Mouse (Mus musculus) cerebellum, adult 2 months (tissue): ENCODE measurements at regions not wholly inside any gene's neighbourhood (a gene's known extent, or its start where the extent isn't known, plus 50 kb on each side); places are given as distances from the start of the nearest gene placed in this dataset.

Source experiments
- DNase-seq, 2 experiments: peaks; one replicate each; pipeline ENCODE4 v3.0.0; 2021
- H3K27ac ChIP-seq: fragments of 200-500 bp; 2 replicates; pipeline ENCODE4 v1.5.1; 2012; ENCODE audit warnings: low read length, control low read depth, inconsistent platforms; ENCODE audit not compliant: insufficient read depth
- H3K27me3 ChIP-seq: fragments of 200-500 bp; 2 replicates; pipeline ENCODE4 v1.6.1; 2012; ENCODE audit warnings: inconsistent platforms, mild to moderate bottlenecking, low read length, moderate library complexity; ENCODE audit not compliant: control insufficient read depth, insufficient read depth
- H3K4me1 ChIP-seq: fragments of 200-500 bp; 2 replicates; pipeline ENCODE4 v1.6.1; 2011; ENCODE audit warnings: low read length; ENCODE audit not compliant: control insufficient read depth, insufficient read depth
- H3K4me3 ChIP-seq: fragments of 200-500 bp; replicated peaks from 2 replicates; pipeline ENCODE3; 2011; ENCODE audit warnings: mild to moderate bottlenecking, low read depth, low read length, control low read depth; ENCODE audit not compliant: insufficient read depth
- CTCF ChIP-seq: fragments of 200-500 bp; IDR thresholded peaks from 2 replicates; pipeline ENCODE4 v1.5.1; 2011; ENCODE audit warnings: low read depth, mild to moderate bottlenecking, control low read depth, low read length, moderate library complexity, borderline replicate concordance; ENCODE audit not compliant: insufficient read depth
- POLR2A ChIP-seq: fragments of 200-500 bp; IDR thresholded peaks from 2 replicates; pipeline ENCODE4 v1.6.1; 2011; ENCODE audit warnings: low read length, control low read depth, borderline replicate concordance; ENCODE audit not compliant: insufficient read depth
- WGBS: fragments of 180-500 bp; shearing (Covaris S2); methylation state at CpG from one replicate; pipeline ENCODE4 v1.1.7; 2018; 5-methylcytosine and 5-hydroxymethylcytosine counted together

GRCm38 (mm10) chr10:111762751-111763528 is 209.5 kb upstream of the Krr1 start:
- 72% methylated on average over 8 of the region's 8 CpGs for whole genome bisulfite sequencing
- Histone ChIP-seq H3K4me3 (no peak overlapping the region), H3K27ac (no peak overlapping the region), H3K27me3 (no peaks in the 10 kb centered on the region), H3K4me1 (no peaks in the 10 kb centered on the region)
- DNase-seq, result no peak
- TF ChIP-seq POLR2A, result no peak
- no peak for TF ChIP-seq CTCF

DNA sequence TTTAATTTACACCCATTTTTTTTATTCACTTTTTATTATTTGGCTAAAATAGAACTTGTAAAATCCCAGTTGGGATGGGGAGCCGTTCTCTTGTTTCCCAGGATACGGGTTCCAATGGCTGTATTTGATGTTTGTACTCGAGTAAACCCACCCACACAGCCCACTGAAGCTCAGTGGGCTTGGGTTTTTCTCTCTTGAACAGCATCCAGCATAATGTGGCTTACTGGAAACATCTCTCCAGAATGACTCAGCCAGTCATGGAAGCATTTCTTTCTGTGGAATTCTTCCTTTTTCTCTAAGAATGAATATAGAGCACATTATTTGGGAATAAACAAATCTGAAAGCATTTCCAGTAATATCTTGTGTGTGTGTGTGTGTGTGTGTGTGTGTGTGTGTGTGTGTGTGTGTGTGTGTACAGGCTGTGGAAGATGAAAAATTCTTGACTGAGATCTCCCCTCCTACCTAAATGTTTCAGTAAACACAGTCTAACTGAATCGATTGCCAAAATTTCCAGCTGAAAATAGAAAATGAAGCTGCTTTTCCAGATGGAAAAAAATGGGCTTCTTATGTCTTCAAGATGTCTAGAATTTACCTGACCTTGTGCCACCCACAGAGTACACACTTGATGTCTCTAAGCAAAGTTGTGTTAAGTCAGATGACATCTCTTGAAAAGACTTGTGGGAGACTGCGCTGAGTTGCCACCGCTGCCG is 205.3 kb upstream of the Krr1 start:
- WGBS, result 79% methylated on average over 7 of the region's 7 CpGs
- no peaks in the 10 kb centered on the region for H3K27me3 ChIP-seq
- H3K4me1 ChIP-seq, result no peaks in the 10 kb centered on the region
- no peak overlapping the region for H3K27ac ChIP-seq
- no peak for DNase-seq
- TF ChIP-seq CTCF (no peak), POLR2A (no peak)
- H3K4me3 ChIP-seq, result no peak overlapping the region

GRCm38 (mm10) chr10:111767813-111768455 is 204.5 kb upstream of the Krr1 start:
- Histone ChIP-seq H3K27ac (no peak overlapping the region), H3K27me3 (no peaks in the 10 kb centered on the region), H3K4me3 (no peak overlapping the region), H3K4me1 (no peaks in the 10 kb centered on the region)
- 65% methylated on average over 14 of the region's 14 CpGs for WGBS
- TF ChIP-seq POLR2A (no peak), CTCF (no peak)
- no peak for DNase-seq

- no peaks in the 10 kb centered on the region for H3K4me1 ChIP-seq
- 43% methylated on average over 9 of the region's 9 CpGs for WGBS
- DNase-seq, result no peak
- no peak overlapping the region for H3K4me3 ChIP-seq
- TF ChIP-seq POLR2A (no peak), CTCF (no peak)
- H3K27ac ChIP-seq, result no peak overlapping the region
- no peaks in the 10 kb centered on the region for H3K27me3 ChIP-seq
These were observed 202.9 kb upstream of the Krr1 start for GRCm38 (mm10) chr10:111769486-111770002.

- no peak overlapping the region for H3K27ac ChIP-seq
- H3K4me3 ChIP-seq, result no peak overlapping the region
- no peak for DNase-seq
- no peaks in the 10 kb centered on the region for H3K4me1 ChIP-seq
- H3K27me3 ChIP-seq, result no peaks in the 10 kb centered on the region
- TF ChIP-seq POLR2A, result no peak
- TF ChIP-seq CTCF, result no peak
- 59% methylated on average over 2 of the region's 2 CpGs for WGBS
These were observed 202.4 kb upstream of the Krr1 start for GRCm38 (mm10) chr10:111770027-111770426.

- DNase-seq, result no peak
- TF ChIP-seq POLR2A, result no peak
- WGBS, result 87% methylated on average over 4 of the region's 4 CpGs
- Histone ChIP-seq H3K4me3 (no peak overlapping the region), H3K27me3 (no peaks in the 10 kb centered on the region), H3K27ac (no peak overlapping the region), H3K4me1 (no peaks in the 10 kb centered on the region)
These were observed 201.5 kb upstream of the Krr1 start for GRCm38 (mm10) chr10:111771010-111771409.

DNA sequence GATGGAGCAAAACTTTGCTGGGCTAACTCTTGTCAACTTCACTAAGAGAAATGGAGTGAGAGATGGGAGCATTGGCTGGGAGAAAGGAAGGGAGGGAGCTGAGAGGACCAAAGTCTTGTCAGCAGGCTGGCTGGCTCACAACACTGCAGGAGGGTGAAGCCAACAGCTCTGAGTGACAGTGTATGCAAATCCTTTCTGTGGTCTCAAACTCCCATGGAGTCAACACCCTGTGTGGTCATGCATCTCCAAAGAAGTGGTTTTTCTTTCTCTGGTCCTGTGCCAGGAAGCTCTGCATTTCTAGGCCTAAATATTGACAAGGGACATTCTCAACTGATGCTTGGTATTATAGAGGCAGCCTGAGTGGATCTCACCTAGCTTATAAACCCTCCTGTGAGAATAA is 194.9 kb upstream of the Krr1 start:
- no peak for DNase-seq
- Histone ChIP-seq H3K27ac (no peak overlapping the region), H3K4me3 (no peak overlapping the region), H3K27me3 (no peaks in the 10 kb centered on the region), H3K4me1 (no peaks in the 10 kb centered on the region)
- no peak for TF ChIP-seq CTCF
- TF ChIP-seq POLR2A, result no peak
